Mouse (Mus musculus) E14TG2a.4 (cell line): ENCODE results near the gene Fam45a.

ENCODE experiments used
- H3K27me3 ChIP-seq: 2 replicates; pipeline ENCODE4 v1.6.1; 2014; ENCODE audit warnings: low read length, control low read depth; ENCODE audit not compliant: insufficient read depth
- H3K36me3 ChIP-seq: 2 replicates; pipeline ENCODE4 v1.6.1; 2014; ENCODE audit warnings: low read length, control low read depth; ENCODE audit not compliant: insufficient read depth
- H3K4me1 ChIP-seq: replicated peaks from 2 replicates; pipeline ENCODE4 v1.6.1; 2014; ENCODE audit warnings: low read depth, low read length, control low read depth
- H3K4me3 ChIP-seq: replicated peaks from 2 replicates; pipeline ENCODE4 v1.5.1; 2014; ENCODE audit warnings: mild to moderate bottlenecking, low read length
- H3K9me3 ChIP-seq: 2 replicates; pipeline ENCODE4 v1.6.1; 2014; ENCODE audit warnings: low read length, control low read depth
- CTCF ChIP-seq: conservative IDR thresholded peaks from 2 replicates; pipeline ENCODE4 v1.5.1; 2014; ENCODE audit warnings: low read length
- NANOG ChIP-seq: IDR thresholded peaks from 2 replicates; pipeline ENCODE4 v1.6.1; 2014; ENCODE audit warnings: borderline replicate concordance, low read length, mixed read lengths
- POU5F1 ChIP-seq: IDR thresholded peaks from 2 replicates; pipeline ENCODE4 v1.6.1; 2014; ENCODE audit warnings: low read length, borderline replicate concordance

Fam45a gene

GRCm38 (mm10) chr19:60811098-60812035 is at the start of gene Fam45a:
Gene Fam45a (plus strand): TSS chr19:60811585.
- no peaks in the 10 kb centered on the region for H3K27me3 ChIP-seq
- TF ChIP-seq CTCF (peak; percentile 14; the same call in 1 of the 2 replicates), NANOG (no peak)
- peaks cover 14% of the 10 kb centered on the region for H3K36me3 ChIP-seq
- H3K9me3 ChIP-seq: no peaks in the 10 kb centered on the region
- H3K4me3 ChIP-seq: peak within 1 kb of the TSS; percentile 80
- H3K4me1 ChIP-seq: peaks cover 16% of the 10 kb centered on the region

- no peaks in the 10 kb centered on the region for H3K9me3 ChIP-seq
- H3K27me3 ChIP-seq: no peaks in the 10 kb centered on the region
- peaks cover 98% of the 10 kb centered on the region for H3K36me3 ChIP-seq
- H3K4me1 ChIP-seq: 0 out of 2 replicates have a peak, but pooled peaks cover 5% of the 10 kb centered on the region
- TF ChIP-seq POU5F1: no peak
- no peak for TF ChIP-seq NANOG
- no peak for TF ChIP-seq CTCF
- H3K4me3 ChIP-seq: no peak overlapping the region
Measured at GRCm38 (mm10) chr19:60773366-60773765, 38.0 kb upstream of the Fam45a start.

GRCm38 (mm10) chr19:60782034-60782433 is 29.4 kb upstream of the Fam45a start:
- no peaks in the 10 kb centered on the region for H3K9me3 ChIP-seq
- H3K4me3 ChIP-seq: no peak overlapping the region
- peaks cover 45% of the 10 kb centered on the region for H3K4me1 ChIP-seq
- TF ChIP-seq POU5F1 (no peak), CTCF (no peak), NANOG (no peak)
- H3K36me3 ChIP-seq: peaks cover 92% of the 10 kb centered on the region
- no peaks in the 10 kb centered on the region for H3K27me3 ChIP-seq

- TF ChIP-seq POU5F1: no peak
- no peak for TF ChIP-seq NANOG
- no peak for TF ChIP-seq CTCF
- Histone ChIP-seq H3K4me1 (peaks cover 62% of the 10 kb centered on the region), H3K9me3 (no peaks in the 10 kb centered on the region), H3K36me3 (peaks cover 83% of the 10 kb centered on the region), H3K4me3 (no peak overlapping the region), H3K27me3 (no peaks in the 10 kb centered on the region)
Measured at GRCm38 (mm10) chr19:60784712-60785111, 26.7 kb upstream of the Fam45a start.

- Histone ChIP-seq H3K36me3 (peaks cover 56% of the 10 kb centered on the region), H3K27me3 (no peaks in the 10 kb centered on the region), H3K4me1 (peaks cover 64% of the 10 kb centered on the region), H3K9me3 (no peaks in the 10 kb centered on the region), H3K4me3 (peak overlapping the region; percentile 96)
- TF ChIP-seq POU5F1 (no peak), NANOG (no peak)
Measured at GRCm38 (mm10) chr19:60787465-60788150, 23.8 kb upstream of the Fam45a start.

GRCm38 (mm10) chr19:60788214-60788960 is 23.0 kb upstream of the Fam45a start:
- peaks cover 48% of the 10 kb centered on the region for H3K36me3 ChIP-seq

GRCm38 (mm10) chr19:60789452-60789851 is 21.9 kb upstream of the Fam45a start:
- H3K36me3 ChIP-seq: peaks cover 38% of the 10 kb centered on the region
- no peaks in the 10 kb centered on the region for H3K27me3 ChIP-seq
- no peaks in the 10 kb centered on the region for H3K9me3 ChIP-seq
- peak overlapping the region; percentile 96 for H3K4me3 ChIP-seq
- TF ChIP-seq CTCF: no peak
- no peak for TF ChIP-seq NANOG
- no peak for TF ChIP-seq POU5F1
- peaks cover 48% of the 10 kb centered on the region for H3K4me1 ChIP-seq

More at GRCm38 (mm10) chr19:60788214-60788960, 23.0 kb upstream of the Fam45a start:
- H3K4me3 ChIP-seq: peak overlapping the region; percentile 96
- H3K4me1 ChIP-seq: peaks cover 58% of the 10 kb centered on the region
- TF ChIP-seq POU5F1 (no peak), NANOG (no peak), CTCF (no peak)
- H3K9me3 ChIP-seq: no peaks in the 10 kb centered on the region
- H3K27me3 ChIP-seq: no peaks in the 10 kb centered on the region

- Histone ChIP-seq H3K4me3 (peak overlapping the region; percentile 96), H3K9me3 (no peaks in the 10 kb centered on the region), H3K27me3 (no peaks in the 10 kb centered on the region), H3K4me1 (peaks cover 42% of the 10 kb centered on the region), H3K36me3 (peaks cover 32% of the 10 kb centered on the region)
- no peak for TF ChIP-seq NANOG
- TF ChIP-seq POU5F1: no peak
- TF ChIP-seq CTCF: no peak
Measured at GRCm38 (mm10) chr19:60789919-60790506, 21.4 kb upstream of the Fam45a start.
